Mouse (Mus musculus) heart, adult 8-10 months (tissue): Measurements from ENCODE around the gene Zbtb43. TPM values are rescaled to one million over a fixed set of nuclear protein-coding genes. Genes with fewer than 3 reads are reported as not detected.
A peak's percentile ranks its signal among the peaks of the same experiment; 100 is the strongest.

ENCODE experiments used
- DNase-seq: peaks from one replicate; pipeline ENCODE4 v3.0.0; 2022; ENCODE audit warnings: low spot score
- total RNA-seq, 4 experiments: library from RNA; stranded (reverse); gene quantifications; 2 replicates each; pipeline ENCODE4 v1.2.4; 2022

Gene Zbtb43
- total RNA-seq, 4 experiments from 2014 or later: 17.0 to 19.1 (median 17.5) TPM

DNA sequence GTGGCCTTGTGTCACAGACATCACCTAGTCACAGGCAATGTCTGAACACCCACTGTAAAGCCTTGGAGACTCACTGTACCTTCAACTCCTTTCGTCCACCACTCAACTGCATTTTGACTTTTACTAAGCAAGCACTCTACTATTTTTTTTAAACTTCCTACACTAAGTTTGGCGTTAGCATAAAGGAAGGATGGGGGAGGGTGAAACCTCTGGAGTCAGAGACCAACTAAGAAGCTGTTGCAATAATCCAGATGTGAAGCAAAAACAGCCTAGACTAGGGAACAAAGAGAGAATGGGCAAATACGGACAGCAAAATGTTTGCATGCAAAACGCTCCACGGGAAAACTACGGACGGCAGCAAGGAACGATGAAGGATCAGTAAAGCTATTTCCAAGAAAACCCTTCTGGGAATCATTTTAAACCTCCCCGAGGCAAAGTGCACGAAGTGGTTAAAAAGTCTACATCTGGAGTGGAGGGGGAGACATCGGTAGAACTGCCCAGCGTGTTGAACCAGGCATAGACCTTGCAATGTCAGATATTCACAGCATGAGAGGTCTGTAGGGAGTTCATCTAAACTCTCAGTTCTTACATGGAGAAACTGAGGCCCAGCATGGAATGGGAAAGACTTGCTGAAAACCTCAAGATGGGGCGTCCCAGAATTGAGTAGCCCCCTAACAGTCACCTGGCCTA is 38.1 kb downstream of the Zbtb43 start:
- no peak for DNase-seq

GRCm38 (mm10) chr2:33429339-33429738 is 39.0 kb downstream of the Zbtb43 start:
- DNase-seq: no peak

DNA sequence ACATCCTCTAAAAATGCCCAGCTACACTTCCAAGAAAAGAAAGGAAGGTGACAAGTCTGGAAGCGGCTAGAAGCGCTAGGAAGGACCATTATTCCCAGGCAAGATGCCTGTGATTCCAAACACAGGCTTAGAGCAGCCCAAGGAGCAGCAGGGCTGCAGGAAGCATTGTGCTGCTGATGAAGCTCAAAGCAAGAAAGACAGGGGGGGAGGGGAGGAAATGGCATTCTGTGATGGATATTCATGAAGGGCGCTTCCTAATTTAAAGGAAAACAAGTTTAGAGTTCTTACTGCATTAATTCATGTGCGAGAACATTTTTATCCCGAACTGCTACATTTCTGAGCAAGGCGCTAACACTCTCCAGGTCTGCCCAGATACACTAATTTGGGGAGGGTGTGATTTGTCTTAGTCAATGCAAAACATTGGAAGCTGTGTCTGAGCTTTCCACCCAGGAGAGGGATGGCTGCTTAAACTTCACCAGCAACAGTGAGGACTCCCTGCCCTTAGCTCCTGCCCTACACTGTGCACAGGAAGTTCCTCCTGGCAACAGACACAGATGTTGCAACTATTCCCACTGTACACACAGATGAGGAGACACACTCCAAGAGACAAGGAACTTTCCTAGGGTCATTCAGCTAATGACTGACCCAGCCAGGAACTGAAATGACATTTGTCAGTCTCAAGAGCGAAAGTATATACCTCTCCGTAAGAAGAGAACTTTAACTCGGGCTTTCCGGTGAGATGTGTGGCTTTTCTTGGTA is 41.5 kb downstream of the Zbtb43 start:
- DNase-seq: no peak

GRCm38 (mm10) chr2:33417454-33417853 is 50.9 kb downstream of the Zbtb43 start:
- no peak for DNase-seq

DNA sequence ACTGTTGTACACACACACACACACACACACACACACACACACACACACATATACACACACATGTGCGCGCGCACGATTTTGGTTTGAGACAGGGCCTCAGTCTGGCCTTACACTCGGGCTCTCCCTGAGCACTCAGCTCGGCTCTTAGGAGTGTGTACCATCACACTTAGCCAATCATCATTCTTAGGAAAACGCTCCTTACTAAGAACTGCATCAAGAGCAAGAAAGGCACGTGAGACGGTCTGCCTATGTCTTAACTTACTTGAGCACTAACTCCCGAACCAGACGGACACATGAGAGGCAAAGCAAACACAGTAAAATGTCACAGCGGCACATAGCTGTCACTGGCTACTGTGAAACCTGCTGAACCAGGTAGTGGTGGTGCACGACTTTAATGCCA is 54.3 kb downstream of the Zbtb43 start:
- no peak for DNase-seq

DNA sequence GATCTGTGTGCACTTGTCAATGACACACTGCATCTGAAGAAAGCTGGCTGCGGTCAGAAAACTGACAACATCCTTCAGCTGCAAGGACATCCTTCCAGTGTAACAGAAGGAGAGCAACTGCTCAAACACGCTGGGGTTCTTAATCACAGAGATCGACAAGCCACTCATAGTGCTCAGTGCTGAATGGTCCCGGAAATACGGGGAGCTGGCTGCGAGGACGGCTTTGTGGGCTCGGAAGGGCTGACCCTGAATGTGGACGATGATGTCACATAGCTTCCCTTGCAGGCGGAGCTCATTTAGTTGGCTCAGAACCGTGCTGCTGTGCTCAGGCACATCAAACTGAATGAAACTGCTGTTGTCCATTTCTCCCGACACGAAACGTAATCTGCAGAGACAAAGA is 56.2 kb downstream of the Zbtb43 start:
- no peak for DNase-seq

GRCm38 (mm10) chr2:33403511-33404003 is 64.8 kb downstream of the Zbtb43 start:
- DNase-seq: no peak

GRCm38 (mm10) chr2:33402638-33403037 is 65.7 kb downstream of the Zbtb43 start:
- no peak for DNase-seq

DNA sequence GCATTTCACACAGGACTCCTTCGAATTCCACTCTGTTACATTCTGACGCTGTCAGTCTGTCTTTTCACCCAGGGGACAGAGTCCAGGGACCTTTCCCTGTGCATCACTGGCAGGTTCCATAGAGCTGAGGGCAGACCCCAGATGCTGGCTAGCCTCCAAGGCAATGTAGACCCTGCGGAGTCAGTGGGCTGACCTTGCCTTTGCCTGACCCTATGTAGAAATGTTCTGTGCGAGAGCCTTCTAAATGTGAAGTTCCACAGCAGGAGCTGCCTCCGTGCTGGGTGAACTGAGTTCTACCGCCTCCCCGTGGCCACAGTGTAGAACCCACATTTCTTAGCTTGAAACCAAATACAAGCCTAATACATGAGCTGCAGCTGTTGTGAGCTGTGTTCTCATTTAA is 66.1 kb downstream of the Zbtb43 start:
- peak; percentile 35 for DNase-seq

DNA sequence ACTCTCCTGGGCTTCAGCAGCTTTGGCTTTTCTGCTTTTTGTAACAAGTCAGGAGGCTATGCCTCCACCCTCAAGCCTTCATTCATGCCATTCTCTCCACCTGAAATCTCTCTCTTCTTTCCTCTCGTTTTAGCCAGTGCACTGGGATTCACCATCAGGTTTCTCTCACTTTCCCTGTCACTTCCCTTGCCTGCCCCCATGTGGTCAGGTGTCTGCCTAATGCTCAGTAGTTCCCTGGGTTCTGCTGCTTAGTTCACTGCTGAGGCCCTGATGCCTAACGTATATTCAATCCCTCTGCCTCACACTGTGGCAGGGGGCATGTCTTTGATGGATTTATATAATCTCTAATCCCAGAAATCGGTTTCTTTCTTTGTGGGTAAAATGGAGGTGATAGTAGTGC is 67.1 kb downstream of the Zbtb43 start:
- no peak for DNase-seq

- DNase-seq: no peak
Observed at GRCm38 (mm10) chr2:33400541-33400940, 67.8 kb downstream of the Zbtb43 start.

Other genes with a start within 250 kb of the Zbtb43 start
- 1 to 10 TPM; 6.2 to 7.0 (median 6.4) TPM for gene Ralgps1, start 97.1 kb downstream of the Zbtb43 start, total RNA-seq
- 1 to 10 TPM; 5.6 to 6.9 (median 6.5) TPM for gene Zbtb34, start 37.2 kb downstream of the Zbtb43 start, total RNA-seq
- under 1 TPM; 0.09 to 0.41 (median 0.10) TPM for gene Lmx1b, start 172.0 kb upstream of the Zbtb43 start, total RNA-seq